Mouse (Mus musculus): ENCODE measurements around the gene Mst1. TPM values are rescaled to one million over a fixed set of nuclear protein-coding genes. Genes with fewer than 3 reads are reported as not detected.

The Mst1 gene
- polyA plus RNA-seq (2014; fragmentation: Illumina TruSeq; extraction: RNeasy Lipid Tissue Mini Kit (QIAGEN cat#74804); ENCODE audit: low read depth, low replicate concordance) = 0.15 TPM

DNA sequence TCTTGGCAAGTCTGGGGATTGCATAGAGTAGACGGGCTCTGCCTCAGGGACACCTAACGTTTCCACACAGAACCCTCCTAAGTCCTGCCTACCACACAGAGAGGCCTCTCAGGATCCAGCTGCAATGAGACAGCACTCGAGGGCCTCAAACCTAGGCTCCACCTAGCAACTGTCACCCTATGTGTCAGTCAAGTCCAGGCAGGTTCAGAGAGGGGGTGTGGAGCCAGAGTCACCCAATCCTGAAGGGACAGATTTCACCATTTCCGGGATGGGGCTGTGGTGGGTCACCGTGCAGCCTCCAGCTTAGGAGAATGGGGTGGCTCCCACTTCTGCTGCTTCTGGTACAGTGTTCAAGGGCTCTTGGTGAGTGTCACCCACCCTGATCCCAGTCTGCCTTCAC is at the start of gene Mst1:
Gene Mst1, plus strand, starts transcription at position 269 of the 400 bp plus-strand sequence.

DNA sequence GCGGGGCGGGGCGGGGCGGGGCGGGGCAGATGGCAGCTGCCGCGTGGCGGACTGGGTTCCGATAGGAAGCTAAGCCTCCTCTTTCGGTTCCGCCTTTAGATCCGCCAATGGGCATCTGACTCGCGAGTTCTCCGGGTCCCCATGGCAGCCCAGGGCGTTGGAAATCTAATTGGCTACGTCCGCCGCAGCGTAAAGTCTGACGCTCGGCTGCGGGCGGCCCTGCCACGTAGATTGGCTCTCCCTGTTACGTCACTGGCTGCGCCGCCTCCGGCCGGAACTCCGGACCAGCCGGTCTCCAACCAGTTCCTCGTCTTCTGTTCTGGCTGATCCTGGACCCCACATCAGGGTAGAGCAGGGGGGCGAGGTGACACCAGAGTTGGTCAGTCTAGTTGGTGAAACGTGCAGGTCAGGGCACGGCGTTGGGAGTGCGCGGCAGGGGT is 31.2 kb upstream of the Mst1 start, which contains the start of gene Gmppb:
Gene Gmppb, plus strand, starts transcription at position 227 of the 440 bp plus-strand sequence.

DNA sequence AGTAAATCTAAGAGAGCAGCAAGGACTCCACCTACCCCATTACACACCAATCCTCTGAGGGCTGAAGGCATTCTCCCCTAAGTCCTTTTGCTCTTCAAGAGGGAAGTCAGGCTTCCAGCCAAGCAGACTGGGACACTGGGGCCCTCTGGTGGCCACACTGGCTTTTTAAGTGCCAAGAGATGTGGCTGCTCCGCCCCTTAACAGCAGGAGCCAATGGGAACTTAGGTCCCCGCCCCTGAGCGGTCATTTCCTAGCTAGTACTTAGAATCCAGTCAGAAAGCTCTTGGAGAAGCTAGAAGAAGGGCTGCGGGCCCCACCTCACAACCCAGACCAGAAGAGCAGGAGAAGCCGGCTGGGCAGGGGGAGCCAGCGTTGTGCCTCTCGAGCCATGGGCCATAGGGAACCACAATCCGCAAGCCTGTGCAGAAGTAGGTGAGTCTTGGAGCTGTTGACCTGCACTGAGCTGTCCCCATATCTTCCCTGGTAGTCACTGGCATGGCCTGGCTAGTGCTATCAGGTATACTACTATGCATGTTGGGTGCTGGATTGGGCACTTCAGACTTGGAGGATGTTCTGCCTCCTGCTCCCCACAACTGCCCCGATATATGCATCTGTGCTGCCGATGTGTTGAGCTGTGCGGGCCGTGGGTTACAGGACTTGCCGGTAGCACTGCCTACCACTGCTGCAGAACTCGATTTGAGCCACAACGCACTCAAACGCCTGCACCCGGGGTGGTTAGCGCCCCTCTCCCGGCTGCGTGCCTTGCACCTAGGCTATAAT is 27.2 kb upstream of the Mst1 start, which contains the start of gene Amigo3:
Gene Amigo3, plus strand, starts transcription at position 275 of the 780 bp plus-strand sequence.

GRCm38 (mm10) chr9:108082988-108083431 is 2.8 kb downstream of the Mst1 start, which contains the start of gene Rnf123:
Gene Rnf123 (minus strand): TSS chr9:108083346.

DNA sequence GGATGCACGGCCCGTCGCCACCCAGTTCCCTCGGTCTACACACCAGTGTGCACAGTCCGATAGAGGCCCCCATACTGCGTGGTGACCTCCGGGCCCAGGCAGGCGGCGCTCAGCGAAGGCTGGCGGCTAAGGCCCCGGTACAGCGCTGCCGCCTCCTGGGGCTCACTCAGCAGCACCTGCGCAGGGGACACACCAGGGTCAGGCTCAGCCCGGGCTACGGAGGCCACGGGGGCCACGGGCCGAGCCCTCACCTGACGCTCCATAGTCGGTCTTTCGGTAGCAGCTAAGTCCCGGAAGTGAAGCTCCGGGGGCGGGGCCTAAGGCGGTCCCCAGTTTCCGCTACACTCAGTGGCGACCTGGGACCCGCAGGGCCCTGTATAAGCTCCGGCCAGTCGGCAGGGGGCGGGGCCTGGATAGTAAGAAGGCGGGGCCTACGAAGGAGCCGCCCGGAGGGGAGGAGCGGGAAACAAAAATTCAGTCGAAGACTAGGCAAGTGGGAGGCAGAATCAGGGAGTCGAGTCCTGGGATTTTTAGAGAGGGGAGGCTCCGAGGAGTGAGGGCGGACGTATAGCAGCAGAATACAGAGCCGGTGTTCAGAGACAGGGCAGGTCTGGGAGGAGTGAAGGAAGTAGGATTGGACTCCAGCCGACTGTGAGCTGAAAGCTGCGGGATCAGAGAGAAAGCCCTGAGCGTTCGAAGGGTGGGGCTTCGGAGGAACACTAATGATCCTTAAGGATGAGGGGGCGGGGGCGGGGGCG is 14.1 kb downstream of the Mst1 start, which contains the start of gene Apeh:
Gene Apeh, minus strand, starts transcription at position 423 of the 758 bp plus-strand sequence.

Other genes with a start within 250 kb of the Mst1 start
- 49.4 TPM for gene Rbm6, start 207.2 kb upstream of the Mst1 start, polyA plus RNA-seq (2014; fragmentation: Illumina TruSeq; extraction: RNeasy Lipid Tissue Mini Kit (QIAGEN cat#74804); ENCODE audit: low read depth, low replicate concordance)
- 14.8 TPM for gene Mon1a, start 192.3 kb upstream of the Mst1 start, polyA plus RNA-seq (2014; fragmentation: Illumina TruSeq; extraction: RNeasy Lipid Tissue Mini Kit (QIAGEN cat#74804); ENCODE audit: low read depth, low replicate concordance)
- 10.8 TPM for gene Mst1r, start 173.6 kb upstream of the Mst1 start, polyA plus RNA-seq (2014; fragmentation: Illumina TruSeq; extraction: RNeasy Lipid Tissue Mini Kit (QIAGEN cat#74804); ENCODE audit: low read depth, low replicate concordance)
- gene Actl11, start 152.0 kb upstream of the Mst1 start, polyA plus RNA-seq (2014; fragmentation: Illumina TruSeq; extraction: RNeasy Lipid Tissue Mini Kit (QIAGEN cat#74804); ENCODE audit: low read depth, low replicate concordance) = 5.8 TPM
- 0.51 TPM for gene Camkv, start 144.8 kb upstream of the Mst1 start, polyA plus RNA-seq (2014; fragmentation: Illumina TruSeq; extraction: RNeasy Lipid Tissue Mini Kit (QIAGEN cat#74804); ENCODE audit: low read depth, low replicate concordance)
- gene Traip, start 130.3 kb upstream of the Mst1 start, polyA plus RNA-seq (2014; fragmentation: Illumina TruSeq; extraction: RNeasy Lipid Tissue Mini Kit (QIAGEN cat#74804); ENCODE audit: low read depth, low replicate concordance) = 1.1 TPM
- gene Uba7, start 104.9 kb upstream of the Mst1 start, polyA plus RNA-seq (2014; fragmentation: Illumina TruSeq; extraction: RNeasy Lipid Tissue Mini Kit (QIAGEN cat#74804); ENCODE audit: low read depth, low replicate concordance) = 30.8 TPM
- gene Gm20661, start 97.4 kb upstream of the Mst1 start, polyA plus RNA-seq (2014; fragmentation: Illumina TruSeq; extraction: RNeasy Lipid Tissue Mini Kit (QIAGEN cat#74804); ENCODE audit: low read depth, low replicate concordance) = 1.5 TPM
- gene Inka1, start 94.6 kb upstream of the Mst1 start, polyA plus RNA-seq (2014; fragmentation: Illumina TruSeq; extraction: RNeasy Lipid Tissue Mini Kit (QIAGEN cat#74804); ENCODE audit: low read depth, low replicate concordance) = 7.1 TPM
- 13.2 TPM for gene Cdhr4, start 87.9 kb upstream of the Mst1 start, polyA plus RNA-seq (2014; fragmentation: Illumina TruSeq; extraction: RNeasy Lipid Tissue Mini Kit (QIAGEN cat#74804); ENCODE audit: low read depth, low replicate concordance)
- gene Gm20662, start 84.1 kb upstream of the Mst1 start, polyA plus RNA-seq (2014; fragmentation: Illumina TruSeq; extraction: RNeasy Lipid Tissue Mini Kit (QIAGEN cat#74804); ENCODE audit: low read depth, low replicate concordance) = 1.5 TPM
- 73.8 TPM for gene Ip6k1, start 77.9 kb upstream of the Mst1 start, polyA plus RNA-seq (2014; fragmentation: Illumina TruSeq; extraction: RNeasy Lipid Tissue Mini Kit (QIAGEN cat#74804); ENCODE audit: low read depth, low replicate concordance)
- gene Gmppb, start 31.2 kb upstream of the Mst1 start, polyA plus RNA-seq (2014; fragmentation: Illumina TruSeq; extraction: RNeasy Lipid Tissue Mini Kit (QIAGEN cat#74804); ENCODE audit: low read depth, low replicate concordance) = 51.6 TPM
- gene Amigo3, start 27.3 kb upstream of the Mst1 start, polyA plus RNA-seq (2014; fragmentation: Illumina TruSeq; extraction: RNeasy Lipid Tissue Mini Kit (QIAGEN cat#74804); ENCODE audit: low read depth, low replicate concordance) = 4.1 TPM
- gene Rnf123, start 2.9 kb downstream of the Mst1 start, polyA plus RNA-seq (2014; fragmentation: Illumina TruSeq; extraction: RNeasy Lipid Tissue Mini Kit (QIAGEN cat#74804); ENCODE audit: low read depth, low replicate concordance) = 44.0 TPM
- 51.9 TPM for gene Apeh, start 14.2 kb downstream of the Mst1 start, polyA plus RNA-seq (2014; fragmentation: Illumina TruSeq; extraction: RNeasy Lipid Tissue Mini Kit (QIAGEN cat#74804); ENCODE audit: low read depth, low replicate concordance)
- 1.1 TPM for gene Bsn, start 109.9 kb downstream of the Mst1 start, polyA plus RNA-seq (2014; fragmentation: Illumina TruSeq; extraction: RNeasy Lipid Tissue Mini Kit (QIAGEN cat#74804); ENCODE audit: low read depth, low replicate concordance)
- gene Dag1, start 183.5 kb downstream of the Mst1 start, polyA plus RNA-seq (2014; fragmentation: Illumina TruSeq; extraction: RNeasy Lipid Tissue Mini Kit (QIAGEN cat#74804); ENCODE audit: low read depth, low replicate concordance) = 101 TPM
- 30.2 TPM for gene Nicn1, start 210.0 kb downstream of the Mst1 start, polyA plus RNA-seq (2014; fragmentation: Illumina TruSeq; extraction: RNeasy Lipid Tissue Mini Kit (QIAGEN cat#74804); ENCODE audit: low read depth, low replicate concordance)
- gene Amt, start 216.4 kb downstream of the Mst1 start, polyA plus RNA-seq (2014; fragmentation: Illumina TruSeq; extraction: RNeasy Lipid Tissue Mini Kit (QIAGEN cat#74804); ENCODE audit: low read depth, low replicate concordance) = 35.7 TPM
- gene Rhoa, start 225.7 kb downstream of the Mst1 start, polyA plus RNA-seq (2014; fragmentation: Illumina TruSeq; extraction: RNeasy Lipid Tissue Mini Kit (QIAGEN cat#74804); ENCODE audit: low read depth, low replicate concordance) = 287 TPM
- 60.6 TPM for gene Tcta, start 225.7 kb downstream of the Mst1 start, polyA plus RNA-seq (2014; fragmentation: Illumina TruSeq; extraction: RNeasy Lipid Tissue Mini Kit (QIAGEN cat#74804); ENCODE audit: low read depth, low replicate concordance)